ENCODE assay signal across 13 mouse cellular contexts in the genomic region with DNA sequence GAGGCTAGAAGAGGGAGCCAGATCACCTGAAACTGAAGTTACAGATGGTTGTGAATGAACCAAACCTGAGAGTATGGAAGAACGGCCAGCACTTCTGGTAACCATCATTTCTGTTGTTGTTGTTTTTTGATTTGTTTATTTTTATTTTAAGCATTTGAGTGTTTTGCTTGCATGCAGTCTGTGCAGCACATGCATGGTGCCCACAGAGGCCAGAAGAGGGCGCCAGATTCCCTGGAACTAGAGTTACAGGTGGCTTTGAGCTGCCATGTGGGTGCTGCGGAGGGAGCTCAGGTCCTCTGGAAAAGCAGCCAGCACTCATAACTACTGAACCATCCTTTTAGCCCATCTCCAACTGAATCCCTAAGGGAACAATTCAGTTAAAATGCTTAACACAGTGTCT.
DNase-seq lines count a peak whose midpoint lies in the region; ATAC-seq and TF ChIP-seq lines count a peak whose summit lies in the region.
"Had no signal": no experiment of that assay in that cellular context is flagged by ENCODE, and none has a peak within 500 bp of the region (broad histone marks: within the 10 kb centered on the region; RNA-seq: fewer than 3 reads in every experiment).

No protein-coding gene starts in this region.

- no peak for TF ChIP-seq RAD21 in MEL (IDR thresholded peaks at IDR 0.05; ENCODE audit: low read depth, low read length)

- H3K4me1 ChIP-seq in midbrain, postnatal 0 days (ENCODE audit: insufficient read depth, low read length): no peaks in the 10 kb centered on the region
- no peaks in the 10 kb centered on the region for H3K4me1 ChIP-seq in midbrain, embryonic 15.5 days
- H3K4me1 ChIP-seq in MEL (ENCODE audit: control insufficient read depth in 1 of 2, insufficient read depth in 2 of 2, low read length in 2 of 2): no peaks in the 10 kb centered on the region
- H3K4me1 ChIP-seq: embryonic facial prominence, embryonic 15.5 days; liver, embryonic 13.5 days had no signal

- H3K4me2 ChIP-seq in midbrain, postnatal 0 days (ENCODE audit: low read depth, low read length, poor library complexity, severe bottlenecking): no peak overlapping the region
- H3K4me2 ChIP-seq in midbrain, embryonic 15.5 days: no peak overlapping the region
- H3K4me2 ChIP-seq: embryonic facial prominence, embryonic 15.5 days; liver, embryonic 13.5 days had no signal

- no peak for TF ChIP-seq EP300 in MEL (IDR thresholded peaks at IDR 0.05; ENCODE audit: low read depth in 1 of 2, low read length in 2 of 2)

- no peak overlapping the region for H3K9ac ChIP-seq in midbrain, postnatal 0 days (replicated peaks; ENCODE audit: low read length, poor library complexity, severe bottlenecking)
- H3K9ac ChIP-seq in midbrain, embryonic 15.5 days: no peak overlapping the region
- no peak overlapping the region for H3K9ac ChIP-seq in MEL (ENCODE audit: control insufficient read depth, low read depth, low read length, poor library complexity, severe bottlenecking)
- H3K9ac ChIP-seq: embryonic facial prominence, embryonic 15.5 days; liver, embryonic 13.5 days had no signal

- no peak overlapping the region for H3K27ac ChIP-seq in midbrain, postnatal 0 days (ENCODE audit: low read depth, low read length)
- H3K27ac ChIP-seq in midbrain, embryonic 15.5 days: no peak overlapping the region
- no peak overlapping the region for H3K27ac ChIP-seq in MEL (ENCODE audit: control insufficient read depth, low read depth, low read length)
- H3K27ac ChIP-seq: embryonic facial prominence, embryonic 15.5 days; liver, embryonic 13.5 days had no signal

- TF ChIP-seq POLR2A in MEL (IDR thresholded peaks at IDR 0.05; ENCODE audit: control insufficient read depth in 1 of 2, insufficient read depth in 1 of 2, low read depth in 1 of 2, low read length in 2 of 2, poor library complexity in 1 of 2): no peak

- ATAC-seq in midbrain, postnatal 0 days (ENCODE audit: low FRiP score): no peak
- ATAC-seq in midbrain, embryonic 15.5 days (replicated peaks): no peak
- ATAC-seq: forebrain, embryonic 16.5 days had no signal

- no peaks in the 10 kb centered on the region for H3K36me3 ChIP-seq in midbrain, postnatal 0 days (ENCODE audit: insufficient read depth, low read length)
- no peaks in the 10 kb centered on the region for H3K36me3 ChIP-seq in midbrain, embryonic 15.5 days (replicated peaks)
- no peaks in the 10 kb centered on the region for H3K36me3 ChIP-seq in MEL (ENCODE audit: control insufficient read depth in 1 of 2, insufficient read depth in 2 of 2, low read length in 2 of 2)
- H3K36me3 ChIP-seq: embryonic facial prominence, embryonic 15.5 days; liver, embryonic 13.5 days had no signal

- DNase-seq in kidney, adult 9 months: peak; percentile 11
- DNase-seq in kidney, adult 18-20 months: no peak
- no peak for DNase-seq in midbrain, postnatal 0 days (ENCODE audit: low spot score)
- DNase-seq in MEL (ENCODE audit: low read depth, low spot score): peak; percentile 3
- peak; percentile 4 for DNase-seq in naive thymus-derived CD4-positive, alpha-beta T cell, adult 2 months (ENCODE audit: low read depth)
- no peak for DNase-seq in gastrocnemius, postnatal 10 days
- DNase-seq in cerebellum, adult 9-11 months: no peak
- DNase-seq: adrenal gland, adult 2 months; heart, postnatal 10 days; liver, embryonic 13.5 days had no signal

- H3K4me3 ChIP-seq in midbrain, postnatal 0 days (ENCODE audit: low read depth, low read length): no peak overlapping the region
- no peak overlapping the region for H3K4me3 ChIP-seq in midbrain, embryonic 15.5 days
- no peak overlapping the region for H3K4me3 ChIP-seq in MEL (ENCODE audit: control insufficient read depth in 1 of 2, insufficient read depth in 1 of 2, low read depth in 2 of 2, low read length in 2 of 2)
- H3K4me3 ChIP-seq: embryonic facial prominence, embryonic 15.5 days; liver, embryonic 13.5 days had no signal

- no peaks in the 10 kb centered on the region for H3K9me3 ChIP-seq in midbrain, postnatal 0 days (ENCODE audit: low read length)
- H3K9me3 ChIP-seq in midbrain, embryonic 15.5 days: no peaks in the 10 kb centered on the region
- no peaks in the 10 kb centered on the region for H3K9me3 ChIP-seq in MEL (replicated peaks; ENCODE audit: insufficient read depth, low read length)
- H3K9me3 ChIP-seq: embryonic facial prominence, embryonic 15.5 days; liver, embryonic 13.5 days had no signal

- H3K79me2 ChIP-seq in MEL (ENCODE audit: control insufficient read depth, insufficient read depth, low read length, poor library complexity): no peaks in the 10 kb centered on the region

- no peaks in the 10 kb centered on the region for H3K27me3 ChIP-seq in midbrain, postnatal 0 days (ENCODE audit: insufficient read depth, low read length)
- H3K27me3 ChIP-seq in midbrain, embryonic 15.5 days (replicated peaks): no peaks in the 10 kb centered on the region
- no peaks in the 10 kb centered on the region for H3K27me3 ChIP-seq in MEL (ENCODE audit: control insufficient read depth in 1 of 2, insufficient read depth in 2 of 2, low read length in 2 of 2)
- H3K27me3 ChIP-seq: embryonic facial prominence, embryonic 15.5 days; liver, embryonic 13.5 days had no signal

- WGBS in midbrain, postnatal 0 days: 77% methylated on average over 3 of the region's 3 CpGs
- WGBS in midbrain, embryonic 15.5 days: 74% methylated on average over 3 of the region's 3 CpGs

- peak; percentile 37; the same call in 1 of the 2 replicates for TF ChIP-seq CTCF in midbrain, postnatal 0 days (IDR thresholded peaks at IDR 0.05)
- peak in 1 of 3 experiments; percentile 37; a peak in 3 of 6 replicates for TF ChIP-seq CTCF in MEL (IDR thresholded peaks at IDR 0.05 in 2 of 3, conservative IDR thresholded peaks at IDR 0.05 in 1 of 3; ENCODE audit: control insufficient read depth in 1 of 3, insufficient read depth in 1 of 3, low read depth in 2 of 3, low read length in 3 of 3, poor library complexity in 1 of 3, severe bottlenecking in 1 of 3)

TF ChIP-seq in MEL, 35 proteins besides CTCF, POLR2A, EP300 and RAD21:
- TF ChIP-seq UBTF (IDR thresholded peaks at IDR 0.05; ENCODE audit: borderline replicate concordance, insufficient read depth, low read depth, low read length) (no peak), MXI1 (IDR thresholded peaks at IDR 0.05; ENCODE audit: low read depth, low read length) (no peak), MAZ (IDR thresholded peaks at IDR 0.05; ENCODE audit: low read depth, low read length) (no peak), NELFE (IDR thresholded peaks at IDR 0.05; ENCODE audit: low read depth, low read length) (no peak), ZKSCAN1 (IDR thresholded peaks at IDR 0.05; ENCODE audit: low read depth, low read length) (no peak), POLR2AphosphoS5 (IDR thresholded peaks at IDR 0.05; ENCODE audit: borderline replicate concordance, low read depth, low read length) (no peak), USF1 (IDR thresholded peaks at IDR 0.05; ENCODE audit: low read depth, low read length) (no peak), ZC3H11A (IDR thresholded peaks at IDR 0.05; ENCODE audit: low read depth, low read length) (no peak), GATA1 (IDR thresholded peaks at IDR 0.05; ENCODE audit: low read depth, low read length) (no peak), CHD2 (IDR thresholded peaks at IDR 0.05; ENCODE audit: low read length) (no peak), MAX (IDR thresholded peaks at IDR 0.05; ENCODE audit: low read length) (no peak), SMC3 (IDR thresholded peaks at IDR 0.05; ENCODE audit: low read depth, low read length) (no peak), MAFK (IDR thresholded peaks at IDR 0.05; ENCODE audit: borderline replicate concordance, low read depth, low read length) (no peak), E2F4 (IDR thresholded peaks at IDR 0.05; ENCODE audit: borderline replicate concordance, low read depth, low read length) (no peak), NRF1 (IDR thresholded peaks at IDR 0.05; ENCODE audit: insufficient read depth, low read depth, low read length, poor library complexity, severe bottlenecking) (no peak)

Comparison
In these comparisons a context has a peak if more than half of its experiments do, and no peak if none do; other contexts are left out.
1. DNase-seq: peak in kidney, adult 9 months (single experiment), MEL (single experiment) and naive thymus-derived CD4-positive, alpha-beta T cell, adult 2 months (single experiment); none in kidney, adult 18-20 months (single experiment), midbrain, postnatal 0 days (single experiment), gastrocnemius, postnatal 10 days (single experiment) and cerebellum, adult 9-11 months (single experiment).